Mouse (Mus musculus): ENCODE data around the gene Celf6. TPM values are rescaled to one million over a fixed set of nuclear protein-coding genes. Genes with fewer than 3 reads are reported as not detected.
A peak's percentile ranks its signal among the peaks of the same experiment; 100 is the strongest.

Gene Celf6
- total RNA-seq, 2 experiments from 2014 or later: 21.4 to 28.7 TPM

DNA sequence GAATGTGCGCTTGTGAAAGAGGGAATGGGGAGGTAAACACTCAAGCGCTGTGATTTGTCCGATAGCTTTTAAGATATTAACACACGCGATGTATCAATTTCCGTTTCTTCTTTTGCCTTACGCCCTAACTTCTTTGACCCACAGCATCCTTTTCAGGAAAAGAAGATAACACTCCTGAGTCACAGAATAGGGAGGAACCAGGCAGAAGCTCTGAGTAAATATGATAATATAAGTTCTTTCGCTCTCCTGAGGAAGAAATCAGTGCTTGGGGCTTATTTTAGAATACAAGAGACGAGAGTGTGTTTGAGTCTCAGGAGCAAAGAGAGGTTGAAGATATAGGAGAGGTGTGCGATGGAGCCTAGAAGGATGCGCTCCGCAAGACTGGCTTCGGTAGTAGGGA, 316 bp upstream of the Celf6 start:
- no peak for DNase-seq (ENCODE audit: low spot score in 2 of 2)
- intact Hi-C loops (cut with DNase I): no loop called here

DNA sequence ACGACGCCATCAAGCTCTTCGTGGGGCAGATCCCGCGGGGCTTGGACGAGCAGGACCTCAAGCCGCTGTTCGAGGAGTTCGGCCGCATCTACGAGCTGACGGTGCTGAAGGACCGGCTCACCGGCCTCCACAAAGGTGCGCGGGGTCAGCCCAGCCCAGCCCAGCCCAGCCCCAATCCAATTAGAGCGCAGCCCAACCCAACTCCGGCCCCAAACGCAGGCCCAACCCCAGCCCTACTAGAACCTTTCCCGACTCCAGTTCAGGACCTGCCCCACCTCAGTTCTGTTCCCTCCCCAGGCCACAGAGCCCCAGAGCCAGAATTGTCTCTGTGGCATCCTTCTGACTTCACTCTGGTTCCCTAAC, 769 bp downstream of the Celf6 start:
- intact Hi-C loops (cut with DNase I): no loop called here

DNA sequence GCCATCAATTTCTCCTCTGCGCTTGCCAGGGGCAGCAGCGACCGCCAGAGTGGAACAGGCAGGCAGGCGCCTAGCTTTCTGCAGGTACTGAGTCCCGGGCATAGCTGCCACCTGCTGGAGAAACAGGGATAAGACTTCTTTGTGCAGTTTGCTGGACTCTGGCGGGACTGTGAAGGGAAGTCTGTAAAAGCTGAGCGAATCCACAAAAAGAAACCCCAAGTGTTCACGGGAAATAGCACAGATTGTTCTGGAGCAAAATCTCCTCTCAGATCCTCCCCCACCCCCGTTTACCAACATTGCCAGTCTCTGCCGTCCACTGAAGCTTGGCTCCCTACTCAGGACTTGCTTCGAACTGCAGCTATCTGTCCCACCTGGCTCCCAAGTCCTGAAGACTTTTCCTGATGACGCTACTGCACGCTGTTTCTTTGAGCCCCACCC, 7.2 kb downstream of the Celf6 start:
- intact Hi-C loops (cut with DNase I): loop anchor here (2.0 kb wide), 1 partner anchor 18 kb away; no protein-coding TSS in a partner anchor
- DNase-seq (ENCODE audit: low spot score in 2 of 2): peak; percentile 73 to 80

More for the DNA sequence above, 769 bp downstream of the Celf6 start:
- no peak for DNase-seq (ENCODE audit: low spot score in 2 of 2)

DNA sequence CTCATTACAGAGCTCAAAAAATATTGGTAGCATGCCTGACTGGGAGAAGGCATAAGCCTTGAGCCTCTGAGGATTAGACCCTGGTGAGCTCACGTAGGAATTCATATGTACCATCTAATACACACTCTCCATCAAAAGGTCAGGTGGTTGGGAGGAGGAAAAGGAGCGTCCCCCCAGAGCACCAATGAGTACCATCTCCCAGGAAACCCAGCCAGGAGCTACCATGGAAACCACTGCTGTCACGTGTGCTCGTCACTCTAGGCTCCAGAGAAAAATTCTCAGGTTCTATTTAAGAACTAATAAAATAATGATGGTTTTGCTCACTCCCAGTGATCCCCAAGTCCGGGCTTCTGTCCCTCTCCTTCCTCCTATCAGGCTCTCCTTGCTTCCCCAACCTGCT, 10.5 kb downstream of the Celf6 start:
- intact Hi-C loops (cut with DNase I): loop anchor here (2.0 kb wide), 1 partner anchor 29 kb away; the partner anchor contains the start of gene Parp6
- DNase-seq (ENCODE audit: low spot score in 2 of 2): peak in 1 of 2 experiments; percentile 19

DNA sequence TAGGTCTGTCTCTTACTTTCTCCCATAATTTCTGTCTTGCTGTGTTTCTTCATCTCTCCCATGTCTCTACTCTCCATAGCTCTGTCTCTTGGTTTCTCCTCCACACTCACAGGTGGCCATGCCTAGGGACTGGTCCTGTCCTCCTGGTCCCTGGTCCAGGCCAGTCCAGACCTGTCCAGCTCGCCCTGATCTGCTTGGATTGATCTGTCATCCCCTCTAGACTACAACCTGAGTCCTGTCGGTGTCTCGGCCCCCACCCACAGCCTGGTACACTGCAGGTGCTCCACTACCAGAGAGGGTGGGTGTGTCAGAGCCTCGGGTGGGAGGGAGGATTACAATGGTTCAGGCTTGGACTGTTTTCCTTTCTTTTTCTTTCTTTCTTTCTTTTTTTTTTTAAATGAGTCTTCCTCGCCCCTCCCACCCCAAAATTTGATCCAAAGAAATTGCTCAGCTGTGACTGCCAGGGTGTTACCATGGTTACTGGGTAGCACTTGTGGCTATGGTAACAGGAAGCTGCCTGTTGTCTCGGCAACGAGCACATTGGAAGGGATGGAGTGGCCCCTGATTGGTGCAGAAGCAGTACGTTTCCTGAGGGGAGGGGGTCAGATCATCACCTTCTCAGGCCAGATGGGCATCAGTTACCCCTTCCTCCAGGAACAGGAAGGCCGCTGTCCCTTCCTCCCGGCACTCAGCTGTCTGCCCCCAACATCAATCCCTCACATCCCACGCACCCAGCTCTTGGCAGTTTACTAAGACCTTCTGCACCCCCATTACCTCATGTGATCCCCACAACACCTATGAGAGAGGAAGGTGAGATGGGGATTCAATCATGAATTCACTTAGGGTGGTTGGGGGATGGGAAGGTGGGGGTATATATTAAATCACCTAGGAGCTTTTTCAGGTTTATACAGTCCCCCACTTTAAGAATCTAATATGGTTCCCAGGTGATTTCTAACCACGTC, 11.3 kb downstream of the Celf6 start:
- intact Hi-C loops (cut with DNase I): loop anchor here (2.0 kb wide), 1 partner anchor 28 kb away; the partner anchor contains the start of gene Parp6
- DNase-seq (ENCODE audit: low spot score in 2 of 2): peak; percentile 74

DNA sequence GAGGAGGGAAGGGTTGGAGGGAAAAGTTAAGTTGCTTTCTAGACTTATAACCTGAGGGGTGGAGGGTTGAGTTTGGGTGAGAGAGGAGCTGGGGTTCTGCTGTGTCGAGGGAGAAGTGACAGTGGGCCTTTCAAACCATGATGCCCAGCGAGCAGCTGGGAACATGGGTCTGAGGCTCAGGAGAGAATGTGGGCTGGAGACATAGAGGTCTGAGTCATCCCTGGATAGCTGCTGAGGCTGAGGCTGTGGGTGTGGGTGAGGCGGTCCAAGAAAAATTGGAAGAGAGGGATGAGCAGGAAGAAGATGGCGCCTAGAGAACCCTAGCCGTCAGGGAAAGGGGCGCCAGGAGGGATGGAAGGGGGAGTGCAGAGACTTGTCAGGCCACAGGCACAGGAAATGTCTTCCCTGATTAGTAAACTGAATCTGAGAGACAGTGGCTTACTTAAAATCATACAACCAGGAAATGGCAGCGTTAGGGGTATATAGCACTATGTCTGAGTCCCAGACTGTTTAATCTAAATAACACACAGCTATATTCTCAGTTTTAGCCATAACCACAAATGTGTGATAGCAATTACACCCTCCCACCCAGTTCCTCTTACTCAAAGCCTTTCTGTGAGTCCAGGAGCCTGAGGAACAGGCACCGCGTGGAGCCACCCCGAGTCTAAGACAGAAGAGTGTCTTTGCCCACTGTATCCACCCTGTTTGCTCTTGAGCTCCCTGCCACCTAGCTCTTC, 12.2 kb downstream of the Celf6 start:
- peak; percentile 58 to 74 for DNase-seq (ENCODE audit: low spot score in 2 of 2)
- intact Hi-C loops (cut with DNase I): loop anchor here (2.0 kb wide), 1 partner anchor 27 kb away; the partner anchor contains the start of gene Parp6

DNA sequence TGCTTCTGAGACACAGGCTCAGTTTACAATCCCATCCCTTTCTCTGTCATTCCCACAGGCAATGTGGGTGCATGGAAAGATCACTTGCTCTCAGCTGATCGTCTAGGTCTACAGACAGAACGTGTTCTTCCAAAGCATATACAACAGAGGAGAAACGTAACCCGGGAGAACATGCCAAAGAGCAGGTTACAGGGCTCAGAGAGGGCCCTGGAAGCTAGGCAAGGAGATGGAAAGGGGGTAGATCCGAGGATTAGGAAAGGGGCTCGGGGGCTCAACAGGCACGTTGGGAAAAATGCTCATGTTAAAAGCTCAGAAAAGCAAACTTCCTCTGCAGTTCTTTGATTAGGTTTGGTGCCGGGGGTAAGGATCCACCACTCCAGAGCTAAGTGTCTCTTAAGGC, 23.9 kb downstream of the Celf6 start:
- no peak for DNase-seq (ENCODE audit: low spot score in 2 of 2)
- intact Hi-C loops (cut with DNase I): no loop called here

DNA sequence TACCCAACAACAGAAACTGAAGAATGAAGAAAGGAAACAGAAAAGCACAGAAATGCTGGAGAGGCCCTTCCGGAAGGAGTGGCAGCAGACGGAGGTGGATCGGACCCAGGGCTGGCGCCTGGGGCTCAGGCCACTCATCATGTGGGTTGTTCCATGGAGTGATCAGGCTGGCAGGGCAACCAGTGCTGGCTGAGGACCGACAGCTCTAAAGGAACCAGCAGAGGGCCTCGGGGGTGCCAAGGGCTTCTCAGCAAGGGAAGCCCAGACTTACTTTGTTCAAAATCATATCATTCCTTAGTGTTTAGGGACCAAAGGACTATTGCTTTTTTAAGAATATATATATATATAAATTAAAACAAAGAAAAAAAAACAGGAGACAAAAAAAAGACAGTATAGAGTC, 28.2 kb downstream of the Celf6 start:
- intact Hi-C loops (cut with DNase I): no loop called here
- no peak for DNase-seq (ENCODE audit: low spot score in 2 of 2)

DNA sequence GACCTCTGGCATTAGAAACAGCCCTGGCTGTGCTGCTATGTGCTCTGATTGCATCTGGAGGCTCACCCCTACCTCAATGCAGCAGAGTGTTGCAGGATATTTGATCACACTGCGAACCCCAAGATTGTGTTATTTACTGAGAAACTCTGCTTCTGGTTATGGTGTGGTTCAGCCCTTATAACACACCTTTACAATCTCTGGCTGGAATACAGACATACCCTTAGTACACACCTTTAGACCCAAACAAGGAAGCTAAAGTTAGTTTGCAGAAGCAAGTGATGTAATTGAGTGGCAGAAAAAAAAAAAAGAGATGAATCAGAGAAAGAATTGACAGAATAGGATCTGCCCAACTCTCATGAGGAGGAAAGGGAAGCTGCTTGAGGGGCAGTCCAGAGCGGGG, 33.2 kb downstream of the Celf6 start:
- intact Hi-C loops (cut with DNase I): no loop called here
- DNase-seq (ENCODE audit: low spot score in 2 of 2): no peak

DNA sequence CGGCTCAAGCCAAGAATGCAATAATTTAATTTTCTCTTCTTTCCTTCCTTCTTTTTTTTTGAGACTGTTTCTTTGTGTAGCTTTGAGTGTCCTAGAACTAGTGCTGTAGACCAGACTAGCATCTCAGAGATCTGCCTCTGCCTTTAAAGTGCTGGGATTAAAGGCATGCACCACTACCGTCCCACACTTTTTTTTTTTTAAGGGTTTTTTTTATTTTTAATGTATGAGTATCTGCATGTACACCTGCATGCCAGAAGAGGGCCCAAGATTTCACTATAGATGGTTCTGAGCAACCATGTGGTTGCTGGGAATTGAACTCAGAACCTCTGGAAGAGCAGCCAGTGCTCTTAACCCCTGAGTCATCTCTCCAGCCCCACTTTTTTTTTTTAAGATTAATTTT, 38.1 kb downstream of the Celf6 start:
- no peak for DNase-seq (ENCODE audit: low spot score in 2 of 2)
- intact Hi-C loops (cut with DNase I): loop anchor here (2.0 to 5.0 kb wide), 2 partner anchors 27 to 42 kb away; partner anchors contain the start of gene Pkm

DNA sequence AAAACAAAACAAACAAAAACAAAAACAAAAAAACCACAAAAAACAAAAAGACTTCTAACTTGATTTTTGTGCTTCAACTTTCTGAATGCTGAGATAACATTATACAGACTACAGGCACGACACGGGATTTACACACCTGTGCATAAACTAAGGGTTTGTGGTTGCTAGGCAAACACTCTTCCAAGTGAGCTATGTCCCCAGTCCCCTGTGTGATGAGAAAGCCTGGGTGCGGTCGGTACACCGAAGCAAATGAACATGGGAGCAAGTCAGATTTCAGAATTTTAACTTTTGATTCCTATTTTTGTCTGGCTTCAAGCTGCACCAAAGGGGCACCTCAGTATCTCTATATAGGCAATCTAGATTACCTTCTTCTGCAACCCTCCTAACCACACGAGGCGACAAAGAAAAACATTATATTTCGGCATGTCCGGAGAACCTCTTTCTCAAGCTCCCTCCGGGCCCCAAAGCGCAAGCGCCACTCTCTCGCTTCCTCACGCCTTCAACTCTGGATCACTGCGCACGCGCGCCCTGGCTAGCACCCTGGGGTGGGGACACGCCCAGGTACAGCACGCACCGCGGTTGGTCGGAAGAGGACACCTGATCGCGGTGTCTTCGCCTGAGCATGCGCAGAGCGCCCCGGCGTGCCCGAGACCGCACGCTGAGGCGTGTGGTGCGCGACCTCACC, 39.0 kb downstream of the Celf6 start, which contains the start of gene Parp6:
Parp6 (plus strand) TSS at position 663 of the 685 bp plus-strand sequence.
- DNase-seq (ENCODE audit: low spot score in 2 of 2): peak; percentile 100
- intact Hi-C loops (cut with DNase I): loop anchor here (2.0 to 5.0 kb wide), 2 partner anchors 28 to 41 kb away; partner anchors contain the start of gene Pkm

DNA sequence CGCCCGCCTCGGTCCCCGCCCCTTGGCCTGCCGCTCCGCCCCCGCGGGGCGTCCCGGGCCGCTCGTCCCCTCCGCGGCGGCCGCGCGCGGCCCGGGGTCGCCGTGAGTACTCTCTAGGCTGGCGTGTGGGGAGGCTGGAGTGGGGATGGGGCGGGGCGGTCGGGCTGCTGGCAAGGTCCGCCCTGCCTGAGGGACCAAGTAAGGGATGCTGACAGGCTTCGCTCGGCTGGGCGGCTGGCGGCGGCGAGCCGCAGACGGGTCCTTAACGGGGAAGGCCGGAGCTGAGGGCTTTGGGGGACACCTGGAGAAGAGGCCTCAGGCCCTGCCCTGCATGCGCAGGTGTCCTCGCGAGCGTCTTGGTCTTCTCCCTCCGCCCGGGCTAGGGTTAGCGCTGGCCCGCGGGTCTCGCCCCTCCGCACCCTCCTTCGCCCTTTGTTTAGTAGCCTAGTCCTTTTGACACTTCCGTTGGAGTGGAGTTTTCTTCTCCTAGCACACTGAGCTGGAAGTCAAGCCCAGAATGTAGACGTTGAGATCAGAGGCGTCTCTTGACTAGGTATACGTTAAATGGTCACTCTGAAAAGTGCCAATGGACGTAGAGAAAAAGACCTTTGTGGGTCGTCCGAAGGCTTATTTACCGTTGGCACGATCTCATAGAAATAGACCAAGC, 39.7 kb downstream of the Celf6 start:
- DNase-seq (ENCODE audit: low spot score in 2 of 2): no peak
- intact Hi-C loops (cut with DNase I): loop anchor here (2.0 to 5.0 kb wide), 2 partner anchors 29 to 40 kb away; partner anchors contain the start of gene Pkm

DNA sequence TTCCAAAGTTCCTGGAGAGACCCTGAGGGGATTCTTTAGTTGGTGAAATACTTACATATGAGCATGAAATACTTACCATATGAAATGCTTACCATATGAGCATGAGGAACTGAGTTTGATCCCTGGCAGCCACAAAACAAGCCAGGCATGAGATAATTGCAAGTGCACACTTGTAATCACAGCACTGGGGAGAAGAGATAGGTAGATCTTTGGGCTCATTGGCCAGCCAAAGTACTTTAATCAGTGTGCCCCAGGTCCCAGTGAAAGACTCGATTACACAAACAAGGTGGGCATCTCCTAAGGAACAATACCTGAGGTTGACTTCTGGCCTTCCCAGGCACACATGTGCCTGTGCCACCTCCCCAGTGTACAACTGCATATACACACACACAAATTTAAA, 60.7 kb downstream of the Celf6 start:
- intact Hi-C loops (cut with DNase I): no loop called here
- no peak for DNase-seq (ENCODE audit: low spot score in 2 of 2)

DNA sequence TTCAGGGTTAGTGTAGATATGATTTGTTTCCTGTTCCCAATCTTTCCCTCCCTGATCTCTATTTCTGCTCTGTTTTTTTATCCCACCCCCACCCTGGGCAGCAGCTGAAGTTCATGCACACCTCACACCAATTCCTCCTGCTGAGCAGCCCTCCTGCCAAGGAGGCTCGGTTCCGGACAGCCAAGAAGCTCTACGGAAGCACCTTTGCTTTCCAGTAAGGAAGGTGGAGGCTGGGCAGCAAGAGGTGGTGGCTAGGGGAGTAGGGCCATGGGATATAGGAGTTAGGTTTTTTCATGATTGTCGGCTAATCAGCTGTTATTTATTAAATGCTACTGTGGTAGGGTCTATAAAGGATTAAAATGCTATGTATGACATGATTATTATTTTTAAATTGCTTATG, 62.2 kb downstream of the Celf6 start:
- intact Hi-C loops (cut with DNase I): no loop called here
- no peak for DNase-seq (ENCODE audit: low spot score in 2 of 2)

DNA sequence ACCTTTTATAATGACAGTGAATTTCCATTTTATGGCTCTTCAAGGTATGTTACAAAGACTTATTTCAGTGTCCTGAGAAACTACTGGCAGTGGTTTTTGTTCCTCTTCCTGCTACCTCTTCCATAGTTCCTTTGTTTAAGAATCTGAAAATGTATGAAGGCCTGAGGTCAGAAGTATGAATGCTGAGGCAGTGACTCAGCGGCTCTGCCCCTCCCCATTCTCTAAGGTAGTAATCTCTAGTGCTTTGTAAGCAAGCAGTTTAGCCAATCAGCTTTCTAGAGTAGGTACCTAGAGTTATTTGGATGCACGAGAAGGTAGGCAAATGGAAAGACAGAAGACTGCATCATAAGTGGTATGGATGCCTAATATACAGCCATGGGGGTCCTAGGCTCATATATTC, 63.6 kb downstream of the Celf6 start:
- intact Hi-C loops (cut with DNase I): no loop called here
- no peak for DNase-seq (ENCODE audit: low spot score in 2 of 2)

DNA sequence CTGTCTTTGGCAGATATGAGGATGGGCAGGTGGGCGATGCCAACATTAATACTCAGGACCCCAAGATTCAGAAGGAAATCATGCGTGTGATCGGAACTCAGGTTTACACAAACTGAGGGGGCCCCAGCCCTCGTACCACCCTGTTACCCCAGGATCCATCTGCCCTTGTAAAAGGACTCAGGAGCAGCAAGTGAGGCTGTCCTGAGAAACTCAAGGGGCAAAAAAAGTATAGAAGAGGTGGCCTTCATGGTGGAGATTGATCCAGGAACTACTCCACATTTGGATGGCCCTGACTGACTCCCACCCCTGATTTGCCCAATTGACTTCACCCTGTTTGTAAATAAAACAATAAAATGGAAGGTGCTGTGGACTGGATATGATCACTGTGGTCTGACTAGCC, 72.2 kb downstream of the Celf6 start:
- DNase-seq (ENCODE audit: low spot score in 2 of 2): no peak
- intact Hi-C loops (cut with DNase I): no loop called here

DNA sequence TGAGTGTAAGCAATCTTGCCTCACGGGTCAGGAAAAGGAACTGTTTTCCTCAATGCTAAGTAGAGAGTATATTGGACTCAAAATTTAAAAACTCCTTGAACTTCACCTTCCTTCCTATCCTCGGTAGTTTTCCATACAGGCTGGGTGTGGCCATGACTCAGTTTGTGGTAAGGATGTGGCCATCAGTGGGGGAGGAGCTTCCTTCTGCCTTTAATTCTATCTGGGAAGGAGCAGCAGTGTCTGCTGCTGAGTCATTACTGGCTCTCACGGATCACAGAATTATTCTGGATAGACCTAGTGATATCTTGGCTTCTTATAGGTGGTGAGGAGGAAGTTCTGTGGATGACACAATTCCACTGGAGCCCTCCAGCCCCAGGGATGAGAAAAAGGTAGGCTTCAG, 75.7 kb downstream of the Celf6 start:
- DNase-seq (ENCODE audit: low spot score in 2 of 2): no peak
- intact Hi-C loops (cut with DNase I): no loop called here

DNA sequence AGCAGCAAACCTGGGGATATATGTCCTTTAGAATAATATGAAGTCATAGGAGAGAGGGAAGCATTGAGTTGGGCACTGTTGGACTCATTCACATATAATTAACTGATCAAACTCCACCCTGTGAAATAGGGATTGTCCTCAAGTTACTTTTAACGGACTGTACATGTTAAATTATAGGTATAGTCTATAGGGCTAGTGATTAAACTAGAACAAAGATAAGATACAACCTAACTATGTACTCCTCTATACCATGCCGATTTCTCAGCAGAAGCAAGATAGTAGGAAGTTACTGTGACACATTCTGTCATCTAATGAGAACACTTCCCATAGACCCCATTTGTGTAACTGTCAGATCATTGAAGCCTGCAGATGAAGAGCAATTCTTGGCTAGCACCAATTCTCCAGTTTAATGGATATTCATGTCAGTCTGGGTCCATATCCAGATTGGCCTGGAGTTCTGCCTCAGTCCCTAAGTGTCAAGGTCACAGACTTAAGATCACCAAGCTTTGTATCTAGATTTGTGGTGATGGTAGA, 76.8 kb downstream of the Celf6 start:
- intact Hi-C loops (cut with DNase I): no loop called here
- no peak for DNase-seq (ENCODE audit: low spot score in 2 of 2)

Data from left cerebral cortex, postnatal 36 days (tissue).